Mouse (Mus musculus) limb, embryonic 14.5 days (tissue): ENCODE data around the gene Fbxl14. TPM values are rescaled to one million over a fixed set of nuclear protein-coding genes. Genes with fewer than 3 reads are reported as not detected.

Experiments used
- ATAC-seq: fragments of 200-750 bp; cut with Nextera tagmentation; 2 replicates; pipeline ENCODE4 v1.8.0; 2017; ENCODE audit warnings: low read depth, moderate number of reproducible peaks, moderate TSS enrichment; ENCODE audit not compliant: low FRiP score
- DNase-seq: peaks from one replicate; pipeline ENCODE4 v3.0.0-alpha.2; 2015; ENCODE audit warnings: low spot score
- H3K27ac ChIP-seq: fragments of 300-500 bp; sonication (generic); replicated peaks from 2 replicates; pipeline ENCODE4 v1.5.1; 2014; ENCODE audit warnings: low read depth, mild to moderate bottlenecking, low read length, moderate library complexity, mixed read lengths
- H3K27me3 ChIP-seq: fragments of 300-500 bp; sonication (generic); 2 replicates; pipeline ENCODE4 v1.6.1; 2014; ENCODE audit warnings: low read length, mixed read lengths; ENCODE audit not compliant: control insufficient read depth, insufficient read depth
- H3K36me3 ChIP-seq: fragments of 300-500 bp; sonication (generic); 2 replicates; pipeline ENCODE4 v1.6.1; 2014; ENCODE audit warnings: mild to moderate bottlenecking, low read length, moderate library complexity, mixed read lengths; ENCODE audit not compliant: control insufficient read depth, insufficient read depth
- H3K4me1 ChIP-seq: fragments of 300-500 bp; sonication (generic); 2 replicates; pipeline ENCODE4 v1.6.1; 2014; ENCODE audit warnings: antibody characterized with exemption, low read length, mixed read lengths; ENCODE audit not compliant: control insufficient read depth, insufficient read depth
- H3K4me2 ChIP-seq: fragments of 300-500 bp; sonication (generic); replicated peaks from 2 replicates; pipeline ENCODE4 v1.6.1; 2014; ENCODE audit warnings: low read depth, mild to moderate bottlenecking, low read length, moderate library complexity; ENCODE audit not compliant: severe bottlenecking
- H3K4me3 ChIP-seq: fragments of 300-500 bp; sonication (generic); replicated peaks from 2 replicates; pipeline ENCODE4 v1.5.1; 2014; ENCODE audit warnings: low read length
- H3K9ac ChIP-seq: fragments of 300-500 bp; sonication (generic); 2 replicates; pipeline ENCODE4 v1.6.1; 2014; ENCODE audit warnings: mild to moderate bottlenecking, low read depth, low read length, moderate library complexity; ENCODE audit not compliant: severe bottlenecking
- H3K9me3 ChIP-seq: fragments of 300-500 bp; sonication (generic); 2 replicates; pipeline ENCODE4 v1.6.1; 2016; ENCODE audit warnings: low read length; ENCODE audit not compliant: control insufficient read depth
- POLR2A ChIP-seq: fragments of 200-500 bp; IDR thresholded peaks from 2 replicates; pipeline ENCODE4 v1.8.0; 2012; ENCODE audit warnings: inconsistent platforms, mild to moderate bottlenecking, moderate library complexity, borderline replicate concordance; ENCODE audit not compliant: insufficient read depth, insufficient read length; ENCODE audit errors: extremely low read depth
- WGBS: fragments of 180-500 bp; shearing (Covaris S2); extraction: QIAGEN DNeasy Blood & Tissue Kit; methylation state at CpG from one replicate; pipeline ENCODE4 v1.1.7; 2014; 5-methylcytosine and 5-hydroxymethylcytosine counted together
- polyA plus RNA-seq, 2 experiments: library from polyadenylated mRNA; depleted of rRNA in 1 of 2; stranded (reverse) in 1 of 2; unstranded in 1 of 2; fragments of >200 nt; fragmentation: Nextera tagmentation in 1 of 2; extraction: Ambion mirVana in 1 of 2; gene quantifications; 2 replicates each; pipeline versions ENCODE4 v1.2.1 to v1.2.3; 2012 to 2014

Fbxl14 gene
- polyA plus RNA-seq, 2 experiments, result 6.4 to 39.1 TPM

- Histone ChIP-seq H3K9ac (no peak overlapping the region), H3K4me2 (no peak overlapping the region), H3K4me3 (no peak overlapping the region), H3K9me3 (no peaks in the 10 kb centered on the region), H3K4me1 (peaks cover 3% of the 10 kb centered on the region), H3K27ac (no peak overlapping the region), H3K36me3 (no peaks in the 10 kb centered on the region), H3K27me3 (no peaks in the 10 kb centered on the region)
- DNase-seq (no peak), ATAC-seq (no peak)
- no peak for TF ChIP-seq POLR2A
- 83% methylated on average over 3 of the region's 3 CpGs for WGBS
Observed at GRCm38 (mm10) chr6:119472705-119473104, 6.8 kb upstream of the Fbxl14 start.

GRCm38 (mm10) chr6:119473446-119473845, 6.0 kb upstream of the Fbxl14 start:
- H3K36me3 ChIP-seq, result no peaks in the 10 kb centered on the region
- 84% methylated on average over 7 of the region's 7 CpGs for WGBS

GRCm38 (mm10) chr6:119473992-119474391, 5.5 kb upstream of the Fbxl14 start:
- no peak for DNase-seq
- no peak for ATAC-seq
- Histone ChIP-seq H3K9ac (no peak overlapping the region), H3K4me3 (no peak overlapping the region), H3K27me3 (no peaks in the 10 kb centered on the region), H3K36me3 (no peaks in the 10 kb centered on the region), H3K27ac (no peak overlapping the region), H3K4me2 (no peak overlapping the region), H3K9me3 (no peaks in the 10 kb centered on the region), H3K4me1 (peaks cover 9% of the 10 kb centered on the region)
- 62% methylated on average over 4 of the region's 4 CpGs for WGBS
- TF ChIP-seq POLR2A, result no peak

More at GRCm38 (mm10) chr6:119473446-119473845, 6.0 kb upstream of the Fbxl14 start:
- Histone ChIP-seq H3K27ac (no peak overlapping the region), H3K9me3 (no peaks in the 10 kb centered on the region), H3K4me1 (peaks cover 9% of the 10 kb centered on the region), H3K4me3 (no peak overlapping the region), H3K4me2 (no peak overlapping the region), H3K9ac (no peak overlapping the region), H3K27me3 (no peaks in the 10 kb centered on the region)
- no peak for TF ChIP-seq POLR2A
- DNase-seq, result no peak
- ATAC-seq, result no peak

- no peaks in the 10 kb centered on the region for H3K9me3 ChIP-seq
- ATAC-seq, result no peak
- no peak overlapping the region for H3K4me2 ChIP-seq
- WGBS, result 93% methylated on average over 6 of the region's 6 CpGs
- no peak for TF ChIP-seq POLR2A
- H3K36me3 ChIP-seq, result peaks cover 7% of the 10 kb centered on the region; the same call in 1 of the 2 replicates
- no peak overlapping the region for H3K27ac ChIP-seq
- H3K4me3 ChIP-seq, result no peak overlapping the region
- DNase-seq, result no peak
- no peak overlapping the region for H3K9ac ChIP-seq
- no peaks in the 10 kb centered on the region for H3K27me3 ChIP-seq
- H3K4me1 ChIP-seq, result peaks cover 17% of the 10 kb centered on the region
Observed at GRCm38 (mm10) chr6:119475988-119476387, 3.5 kb upstream of the Fbxl14 start.

GRCm38 (mm10) chr6:119477686-119478310, 1.7 kb upstream of the Fbxl14 start:
- H3K27me3 ChIP-seq, result no peaks in the 10 kb centered on the region
- DNase-seq (peak; percentile 32), ATAC-seq (0 out of 2 replicates have a peak, but pooled peaks have one; percentile 0)
- TF ChIP-seq POLR2A, result no peak
- peak overlapping the region; percentile 56; the same call in 1 of the 2 replicates for H3K4me2 ChIP-seq
- H3K4me1 ChIP-seq, result peaks cover 24% of the 10 kb centered on the region
- peaks cover 7% of the 10 kb centered on the region; the same call in 1 of the 2 replicates for H3K36me3 ChIP-seq
- 24% methylated on average over 13 of the region's 13 CpGs for WGBS
- H3K27ac ChIP-seq, result peak overlapping the region; percentile 98; the same call in 1 of the 2 replicates
- no peak overlapping the region for H3K9ac ChIP-seq
- no peaks in the 10 kb centered on the region for H3K9me3 ChIP-seq
- H3K4me3 ChIP-seq, result no peak overlapping the region
